Mouse (Mus musculus) CD4-positive, CD25-positive, alpha-beta regulatory T cell, adult 4 months (primary cell): Measurements from ENCODE around the gene Fam208a. TPM values are rescaled to one million over a fixed set of nuclear protein-coding genes. Genes with fewer than 3 reads are reported as not detected.
A peak's percentile ranks its signal among the peaks of the same experiment; 100 is the strongest.

ENCODE experiments used
- ATAC-seq: one replicate; pipeline ENCODE4 v1.8.0; 2017
- polyA plus RNA-seq, 2 experiments: library from polyadenylated mRNA; unstranded; fragments of 100-300 nt; shearing (Covaris generic); gene quantifications; one replicate each; pipeline ENCODE4 v1.2.1; 2017

Gene Fam208a
- polyA plus RNA-seq = 10 to 100 TPM; 37.8 to 48.1 TPM

- peak; percentile 86 for ATAC-seq
These were observed at the start of gene Fam208a for GRCm38 (mm10) chr14:27428573-27428972. TSS of gene Fam208a (plus strand) at chr14:27428834.

- ATAC-seq = no peak
These were observed 49.2 kb upstream of the Fam208a start for GRCm38 (mm10) chr14:27379404-27379803.

GRCm38 (mm10) chr14:27381459-27381858 lies 47.2 kb upstream of the Fam208a start:
- ATAC-seq = peak; percentile 21

GRCm38 (mm10) chr14:27383321-27383830 lies 45.3 kb upstream of the Fam208a start:
- ATAC-seq = peak; percentile 4

GRCm38 (mm10) chr14:27384143-27384542 lies 44.5 kb upstream of the Fam208a start:
- peak; percentile 85 for ATAC-seq

- ATAC-seq = no peak
These were observed 40.0 kb upstream of the Fam208a start for GRCm38 (mm10) chr14:27388616-27389015.

- ATAC-seq = no peak
These were observed 38.9 kb upstream of the Fam208a start for GRCm38 (mm10) chr14:27389722-27390121.

GRCm38 (mm10) chr14:27390663-27391062 lies 38.0 kb upstream of the Fam208a start:
- peak; percentile 81 for ATAC-seq

- peak; percentile 26 for ATAC-seq
These were observed 36.8 kb upstream of the Fam208a start for GRCm38 (mm10) chr14:27391776-27392308.

GRCm38 (mm10) chr14:27392660-27393059 lies 36.0 kb upstream of the Fam208a start:
- no peak for ATAC-seq

- no peak for ATAC-seq
These were observed 34.8 kb upstream of the Fam208a start for GRCm38 (mm10) chr14:27393806-27394205.

- no peak for ATAC-seq
These were observed 32.2 kb upstream of the Fam208a start for GRCm38 (mm10) chr14:27396424-27396823.

- no peak for ATAC-seq
These were observed 31.1 kb upstream of the Fam208a start for GRCm38 (mm10) chr14:27397526-27397925.

GRCm38 (mm10) chr14:27400495-27400894 lies 28.1 kb upstream of the Fam208a start:
- no peak for ATAC-seq

- ATAC-seq = no peak
These were observed 26.8 kb upstream of the Fam208a start for GRCm38 (mm10) chr14:27401717-27402278.

GRCm38 (mm10) chr14:27402332-27403250 lies 26.0 kb upstream of the Fam208a start:
- ATAC-seq = peak; percentile 40

- peak; percentile 77 for ATAC-seq
These were observed 23.2 kb upstream of the Fam208a start for GRCm38 (mm10) chr14:27405452-27405851.

GRCm38 (mm10) chr14:27405947-27406346 lies 22.7 kb upstream of the Fam208a start:
- ATAC-seq = no peak

- no peak for ATAC-seq
These were observed 20.4 kb upstream of the Fam208a start for GRCm38 (mm10) chr14:27408240-27408639.

- no peak for ATAC-seq
These were observed 19.0 kb upstream of the Fam208a start for GRCm38 (mm10) chr14:27409662-27410061.

- peak; percentile 15 for ATAC-seq
These were observed 17.1 kb upstream of the Fam208a start for GRCm38 (mm10) chr14:27411492-27411891.

GRCm38 (mm10) chr14:27412699-27413098 lies 15.9 kb upstream of the Fam208a start:
- peak; percentile 79 for ATAC-seq

- ATAC-seq = peak; percentile 63
These were observed 14.7 kb upstream of the Fam208a start for GRCm38 (mm10) chr14:27413961-27414360.
